Mouse (Mus musculus): ENCODE data around the gene Prkar2b. TPM values are rescaled to one million over a fixed set of nuclear protein-coding genes. Genes with fewer than 3 reads are reported as not detected.
A peak's percentile ranks its signal among the peaks of the same experiment; 100 is the strongest.

Prkar2b gene
- total and polyA plus RNA-seq, 3 experiments = 2.5 to 6.1 (median 2.9) TPM

DNA sequence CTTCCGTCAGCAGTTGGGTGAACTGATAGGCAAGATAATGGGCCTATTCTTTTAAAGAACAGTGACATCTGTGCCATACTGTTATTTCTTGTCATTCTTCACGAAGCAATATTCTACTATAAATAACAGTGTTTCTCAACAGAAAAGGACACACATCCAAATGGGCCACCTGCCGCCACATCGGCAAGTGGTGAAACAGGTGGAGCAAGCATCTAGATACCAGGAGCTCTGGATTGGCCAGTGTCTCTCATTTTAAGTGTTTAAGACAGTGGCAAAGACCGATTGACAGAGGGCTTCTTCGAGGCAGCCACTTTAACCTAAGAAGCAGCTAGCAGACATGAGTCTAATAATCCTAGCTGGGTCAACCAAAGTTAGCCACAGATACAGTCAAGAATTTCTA, 44.6 kb downstream of the Prkar2b start:
- H3K27me3 ChIP-seq (replicated peaks) = no peaks in the 10 kb centered on the region
- in situ Hi-C loops (cut with MboI; ENCODE audit: low pct_ligation_motif_present, low pct_unique_long_range_greater_than_20kb, low sequenced_read_pairs) (no loop called here), dilution Hi-C loops (cut with MboI; ENCODE audit: extremely low pct_ligation_motif_present, extremely low pct_unique_long_range_greater_than_20kb, low sequenced_read_pairs) (no loop called here)
- H3K4me1 ChIP-seq (ENCODE audit: control insufficient read depth in 1 of 2, insufficient read depth in 2 of 2) = peaks cover 7 to 15% of the 10 kb centered on the region in 2 experiments
- H3K9me3 ChIP-seq (replicated peaks; ENCODE audit: low read length) = no peaks in the 10 kb centered on the region
- TF ChIP-seq JUN (IDR thresholded peaks at IDR 0.05; ENCODE audit: insufficient read depth, low read depth, low read length) (no peak), SIN3A (IDR thresholded peaks at IDR 0.05; ENCODE audit: low read length) (no peak), E2F4 (IDR thresholded peaks at IDR 0.05; ENCODE audit: insufficient replicate concordance, low read depth, low read length) (no peak), MAFK (IDR thresholded peaks at IDR 0.05; ENCODE audit: insufficient replicate concordance, low read length) (no peak), USF1 (IDR thresholded peaks at IDR 0.05; ENCODE audit: low read depth, low read length) (no peak), TCF12 (IDR thresholded peaks at IDR 0.05; ENCODE audit: low read depth, low read length) (no peak), PAX5 (IDR thresholded peaks at IDR 0.05; ENCODE audit: low read length) (no peak)
- no peak for DNase-seq (ENCODE audit: extremely low read depth)
- no peak overlapping the region for H3K9ac ChIP-seq (ENCODE audit: insufficient read depth, low read depth)
- no peak overlapping the region for H3K4me2 ChIP-seq (ENCODE audit: insufficient read depth, low read depth, poor library complexity, severe bottlenecking)
- H3K4me3 ChIP-seq (replicated peaks in 1 of 3; ENCODE audit: low read depth in 2 of 3, low read length in 2 of 3, poor library complexity in 1 of 3) = no peak overlapping the region
- H3K79me2 ChIP-seq (replicated peaks; ENCODE audit: control insufficient read depth, extremely low read depth, insufficient read depth, poor library complexity, severe bottlenecking) = no peaks in the 10 kb centered on the region
- no peak overlapping the region for H3K27ac ChIP-seq (ENCODE audit: insufficient read depth, low read depth)
- H3K36me3 ChIP-seq (replicated peaks in 1 of 2; ENCODE audit: control insufficient read depth in 1 of 2, insufficient read depth in 1 of 2, low read length in 1 of 2) = no peaks in the 10 kb centered on the region

DNA sequence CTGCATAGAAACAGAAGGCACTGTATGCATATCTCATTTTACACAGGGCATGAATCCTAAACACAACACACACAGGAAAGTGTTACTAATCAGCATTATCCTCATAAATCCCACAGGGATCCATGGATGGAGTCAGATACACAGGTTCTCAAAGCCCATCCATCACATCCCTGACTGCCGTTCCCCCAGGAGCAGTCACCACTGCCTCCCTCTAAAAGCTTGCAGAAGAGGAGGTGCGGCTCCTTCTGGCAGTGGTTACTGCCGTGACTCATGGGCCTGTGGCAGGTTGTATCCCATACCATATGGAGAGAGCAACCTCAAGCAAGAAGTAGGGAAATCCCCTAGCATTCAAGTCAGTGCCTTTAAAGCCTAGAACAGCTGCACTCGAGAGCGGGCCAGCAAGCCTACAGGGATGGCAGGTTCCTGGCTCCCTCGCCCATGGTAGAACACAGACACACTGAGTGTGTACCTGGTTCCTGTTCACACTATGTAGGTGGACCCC, 45.8 kb downstream of the Prkar2b start:
- in situ Hi-C loops (cut with MboI; ENCODE audit: low pct_ligation_motif_present, low pct_unique_long_range_greater_than_20kb, low sequenced_read_pairs) (no loop called here), dilution Hi-C loops (cut with MboI; ENCODE audit: extremely low pct_ligation_motif_present, extremely low pct_unique_long_range_greater_than_20kb, low sequenced_read_pairs) (no loop called here)
- peaks cover 7 to 15% of the 10 kb centered on the region in 2 experiments for H3K4me1 ChIP-seq (ENCODE audit: control insufficient read depth in 1 of 2, insufficient read depth in 2 of 2)
- H3K27me3 ChIP-seq (replicated peaks) = no peaks in the 10 kb centered on the region
- H3K4me3 ChIP-seq (replicated peaks in 1 of 3; ENCODE audit: low read depth in 2 of 3, low read length in 2 of 3, poor library complexity in 1 of 3) = no peak overlapping the region
- H3K36me3 ChIP-seq (replicated peaks in 1 of 2; ENCODE audit: control insufficient read depth in 1 of 2, insufficient read depth in 1 of 2, low read length in 1 of 2) = no peaks in the 10 kb centered on the region
- no peak overlapping the region for H3K27ac ChIP-seq (ENCODE audit: insufficient read depth, low read depth)
- peak; percentile 72 for DNase-seq (ENCODE audit: extremely low read depth)
- H3K4me2 ChIP-seq (ENCODE audit: insufficient read depth, low read depth, poor library complexity, severe bottlenecking) = peak overlapping the region; percentile 7; the same call in 1 of the 2 replicates
- TF ChIP-seq IRF4 (IDR thresholded peaks at IDR 0.05; ENCODE audit: low read depth, low read length) (peak; percentile 30; the same call in 1 of the 2 replicates), ETS1 (conservative IDR thresholded peaks at IDR 0.05; ENCODE audit: low read depth, low read length) (peak; percentile 71), JUN (IDR thresholded peaks at IDR 0.05; ENCODE audit: insufficient read depth, low read depth, low read length) (no peak), RAD21 (IDR thresholded peaks at IDR 0.05; ENCODE audit: low read depth, low read length) (no peak; the same call in 1 of the 2 replicates), USF1 (IDR thresholded peaks at IDR 0.05; ENCODE audit: low read depth, low read length) (no peak), NRF1 (IDR thresholded peaks at IDR 0.05; ENCODE audit: low read depth, low read length) (no peak), MAFK (IDR thresholded peaks at IDR 0.05; ENCODE audit: insufficient replicate concordance, low read length) (no peak), SIN3A (IDR thresholded peaks at IDR 0.05; ENCODE audit: low read length) (peak; percentile 67; the same call in 1 of the 2 replicates), RCOR1 (conservative IDR thresholded peaks at IDR 0.05; ENCODE audit: low read depth, low read length) (0 out of 2 replicates have a peak, but pooled peaks have one; percentile 42), MYC (IDR thresholded peaks at IDR 0.05; ENCODE audit: low read depth, low read length) (0 out of 2 replicates have a peak, but pooled peaks have one; percentile 38), ZC3H11A (IDR thresholded peaks at IDR 0.05; ENCODE audit: low read depth, low read length) (no peak), MAX (IDR thresholded peaks at IDR 0.05; ENCODE audit: low read length) (peak; percentile 57; the same call in 1 of the 2 replicates), MXI1 (IDR thresholded peaks at IDR 0.05; ENCODE audit: low read depth, low read length) (0 out of 2 replicates have a peak, but pooled peaks have one; percentile 36), E2F4 (IDR thresholded peaks at IDR 0.05; ENCODE audit: insufficient replicate concordance, low read depth, low read length) (no peak), MAZ (IDR thresholded peaks at IDR 0.05; ENCODE audit: low read depth, low read length) (no peak), USF2 (conservative IDR thresholded peaks at IDR 0.05; ENCODE audit: low read depth, low read length) (no peak), ZKSCAN1 (IDR thresholded peaks at IDR 0.05; ENCODE audit: borderline replicate concordance, low read depth, low read length) (no peak), TCF12 (IDR thresholded peaks at IDR 0.05; ENCODE audit: low read depth, low read length) (peak; percentile 64; the same call in 1 of the 2 replicates), POLR2A (IDR thresholded peaks at IDR 0.05; ENCODE audit: low read depth, low read length) (no peak), EP300 (IDR thresholded peaks at IDR 0.05; ENCODE audit: low read length) (peak; percentile 80), GABPA (IDR thresholded peaks at IDR 0.05; ENCODE audit: insufficient replicate concordance, low read depth, low read length) (no peak), NELFE (IDR thresholded peaks at IDR 0.05; ENCODE audit: low read depth, low read length) (no peak), CTCF (conservative IDR thresholded peaks at IDR 0.05 in 1 of 2, IDR thresholded peaks at IDR 0.05 in 1 of 2; ENCODE audit: low read depth in 2 of 2, low read length in 2 of 2) (no peak), POLR2AphosphoS2 (IDR thresholded peaks at IDR 0.05; ENCODE audit: low read depth, low read length) (no peak), BHLHE40 (IDR thresholded peaks at IDR 0.05; ENCODE audit: low read depth, low read length) (peak; percentile 48; the same call in 1 of the 2 replicates)
- H3K79me2 ChIP-seq (replicated peaks; ENCODE audit: control insufficient read depth, extremely low read depth, insufficient read depth, poor library complexity, severe bottlenecking) = no peaks in the 10 kb centered on the region
- H3K9ac ChIP-seq (ENCODE audit: insufficient read depth, low read depth) = no peak overlapping the region
- H3K9me3 ChIP-seq (replicated peaks; ENCODE audit: low read length) = no peaks in the 10 kb centered on the region
